Mouse (Mus musculus): ENCODE results near the gene Nme9. TPM values are rescaled to one million over a fixed set of nuclear protein-coding genes. Genes with fewer than 3 reads are reported as not detected.

Nme9 gene
- polyA plus RNA-seq, 1 experiment from 2014 or later, result 0.83 TPM

DNA sequence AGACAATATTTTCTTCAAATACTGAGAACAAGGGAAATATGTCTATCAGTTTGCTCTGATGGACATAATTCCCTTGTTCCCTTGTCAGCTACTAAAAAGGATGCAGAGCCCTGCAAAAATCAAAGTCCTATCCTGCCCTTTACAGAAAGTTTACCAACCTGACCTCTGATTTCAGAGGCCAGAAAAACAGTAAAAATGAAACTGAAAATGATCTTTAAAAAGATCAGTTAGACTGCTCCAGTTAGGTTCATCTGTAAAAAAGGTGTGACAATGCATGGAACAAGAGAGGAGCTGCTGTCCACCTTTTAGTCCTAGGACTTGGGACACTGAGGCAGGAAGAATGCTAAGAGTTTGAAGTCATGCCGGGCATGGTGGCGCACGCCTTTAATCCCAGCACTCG is 39.8 kb downstream of the Nme9 start:
- peaks cover 73% of the 10 kb centered on the region for H3K36me3 ChIP-seq

GRCm38 (mm10) chr9:99492634-99493200 is 41.4 kb downstream of the Nme9 start:
- ATAC-seq (ENCODE audit: low FRiP score), result no peak
- H3K36me3 ChIP-seq, result peaks cover 68% of the 10 kb centered on the region
- WGBS, result 66% methylated on average over 10 of the region's 10 CpGs

More for the DNA sequence above, 39.8 kb downstream of the Nme9 start:
- Histone ChIP-seq H3K4me1 (replicated peaks) (no peaks in the 10 kb centered on the region), H3K27ac (no peak overlapping the region), H3K4me2 (no peak overlapping the region), H3K4me3 (no peak overlapping the region), H3K9ac (no peak overlapping the region), H3K27me3 (no peaks in the 10 kb centered on the region), H3K9me3 (no peaks in the 10 kb centered on the region)
- WGBS, result 93% methylated on average over 4 of the region's 4 CpGs
- no peak for ATAC-seq (ENCODE audit: low FRiP score)

GRCm38 (mm10) chr9:99499336-99499735 is 48.1 kb downstream of the Nme9 start:
- Histone ChIP-seq H3K27ac (no peak overlapping the region), H3K4me3 (no peak overlapping the region), H3K9me3 (no peaks in the 10 kb centered on the region), H3K4me2 (no peak overlapping the region), H3K27me3 (no peaks in the 10 kb centered on the region), H3K9ac (no peak overlapping the region), H3K36me3 (peaks cover 43% of the 10 kb centered on the region), H3K4me1 (replicated peaks) (no peaks in the 10 kb centered on the region)
- no peak for ATAC-seq (ENCODE audit: low FRiP score)
- WGBS, result 93% methylated on average over 4 of the region's 4 CpGs

More at GRCm38 (mm10) chr9:99492634-99493200, 41.4 kb downstream of the Nme9 start:
- no peak overlapping the region for H3K27ac ChIP-seq
- no peaks in the 10 kb centered on the region for H3K9me3 ChIP-seq
- H3K9ac ChIP-seq, result no peak overlapping the region
- H3K4me2 ChIP-seq, result no peak overlapping the region
- no peaks in the 10 kb centered on the region for H3K27me3 ChIP-seq
- no peaks in the 10 kb centered on the region for H3K4me1 ChIP-seq (replicated peaks)
- H3K4me3 ChIP-seq, result no peak overlapping the region

DNA sequence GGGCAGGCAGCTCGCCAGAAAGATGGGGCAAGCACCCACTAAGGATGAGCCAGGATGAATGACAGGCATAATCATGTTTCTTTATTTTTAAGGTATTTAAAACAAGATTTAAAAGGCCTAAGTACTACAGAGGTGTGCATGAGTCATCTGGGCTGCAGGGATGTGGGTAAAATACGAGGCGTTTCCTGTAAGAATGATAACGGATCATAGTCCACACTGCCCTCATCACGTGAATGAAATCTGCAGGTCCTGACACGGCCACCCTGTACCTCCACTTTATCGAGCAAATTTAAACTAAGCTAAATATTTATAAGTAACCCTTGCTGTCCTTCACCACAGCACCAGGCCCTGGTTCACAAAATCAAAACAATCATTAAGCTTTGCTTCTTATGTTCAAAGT is 54.6 kb downstream of the Nme9 start:
- H3K36me3 ChIP-seq, result peaks cover 29% of the 10 kb centered on the region
- no peak overlapping the region for H3K27ac ChIP-seq

More for the DNA sequence above, 54.6 kb downstream of the Nme9 start:
- Histone ChIP-seq H3K4me2 (no peak overlapping the region), H3K4me3 (no peak overlapping the region), H3K9me3 (no peaks in the 10 kb centered on the region), H3K27me3 (no peaks in the 10 kb centered on the region), H3K4me1 (replicated peaks) (no peaks in the 10 kb centered on the region), H3K9ac (no peak overlapping the region)
- 93% methylated on average over 7 of the region's 7 CpGs for WGBS
- ATAC-seq (ENCODE audit: low FRiP score), result no peak

Other genes with a start within 250 kb of the Nme9 start
- gene Faiml, start 214.2 kb upstream of the Nme9 start, polyA plus RNA-seq (2015; fragmentation: Nextera tagmentation; extraction: Ambion mirVana), result not detected in 2 replicates
- gene Cep70, start 208.1 kb upstream of the Nme9 start, polyA plus RNA-seq (2015; fragmentation: Nextera tagmentation; extraction: Ambion mirVana), result 73.8 and 75.2 TPM in 2 replicates
- gene Esyt3, start 92.9 kb upstream of the Nme9 start, polyA plus RNA-seq (2015; fragmentation: Nextera tagmentation; extraction: Ambion mirVana), result 0.38 TPM in 2 replicates
- 54.7 and 55.2 TPM in 2 replicates for gene Mras, start 14.1 kb upstream of the Nme9 start, polyA plus RNA-seq (2015; fragmentation: Nextera tagmentation; extraction: Ambion mirVana)
- 63.7 and 68.9 TPM in 2 replicates for gene Armc8, start 117.4 kb downstream of the Nme9 start, polyA plus RNA-seq (2015; fragmentation: Nextera tagmentation; extraction: Ambion mirVana)
- gene Dbr1, start 124.3 kb downstream of the Nme9 start, polyA plus RNA-seq (2015; fragmentation: Nextera tagmentation; extraction: Ambion mirVana), result 26.0 and 26.8 TPM in 2 replicates
- gene A4gnt, start 161.0 kb downstream of the Nme9 start, polyA plus RNA-seq (2015; fragmentation: Nextera tagmentation; extraction: Ambion mirVana), result not detected in 2 replicates
- gene Dzip1l, start 178.0 kb downstream of the Nme9 start, polyA plus RNA-seq (2015; fragmentation: Nextera tagmentation; extraction: Ambion mirVana), result 8.9 and 10.8 TPM in 2 replicates